ENCODE assay signal across 11 mouse cellular contexts in genomic region chr16:93684441-93684840, GRCm38 (mm10). TPM values are rescaled to one million over a fixed set of nuclear protein-coding genes. Genes with fewer than 3 reads are reported as not detected.
DNase-seq lines count a peak whose midpoint lies in the region; ATAC-seq and TF ChIP-seq lines count a peak whose summit lies in the region.
"Had no signal": no experiment of that assay in that cellular context is flagged by ENCODE, and none has a peak within 500 bp of the region (broad histone marks: within the 10 kb centered on the region; RNA-seq: fewer than 3 reads in every experiment).

No protein-coding gene starts in this region.

- H3K27me3 ChIP-seq in kidney, adult 2 months (replicated peaks; ENCODE audit: control insufficient read depth, insufficient read depth, low read length) = no peaks in the 10 kb centered on the region
- H3K27me3 ChIP-seq in hindbrain, embryonic 15.5 days = peaks cover 50% of the 10 kb centered on the region
- H3K27me3 ChIP-seq: Patski had no signal

- no peak overlapping the region for H3K9ac ChIP-seq in hindbrain, embryonic 15.5 days

- intact Hi-C loops in gastrocnemius, postnatal 36 days (cut with DNase I) = loop anchor here (10.0 kb wide), 1 partner anchor 80 kb away; no protein-coding TSS in a partner anchor

- H3K27ac ChIP-seq in kidney, adult 2 months (ENCODE audit: insufficient read depth, low read depth, low read length) = no peak overlapping the region
- no peak overlapping the region for H3K27ac ChIP-seq in hindbrain, embryonic 15.5 days (replicated peaks)

- DNase-seq in kidney, adult 2 months = peak; percentile 25
- no peak for DNase-seq in kidney, adult 18-20 months
- DNase-seq in ZHBTc4 (ENCODE audit: low read depth, low spot score) = peak; percentile 35
- peak; percentile 22 for DNase-seq in naive thymus-derived CD4-positive, alpha-beta T cell, adult 2 months (ENCODE audit: low read depth)
- no peak for DNase-seq in urinary bladder, adult 18-20 months (ENCODE audit: low spot score in 2 of 2)
- no peak for DNase-seq in thymus, postnatal 25 days
- DNase-seq in gastrocnemius, postnatal 36 days = no peak

- no peak for TF ChIP-seq POLR2A in kidney, adult 2 months (IDR thresholded peaks at IDR 0.05; ENCODE audit: low read depth, low read length)

- no peaks in the 10 kb centered on the region for H3K9me3 ChIP-seq in hindbrain, embryonic 15.5 days

- H3K4me3 ChIP-seq in kidney, adult 2 months (ENCODE audit: insufficient read depth, low read depth, low read length) = no peak overlapping the region
- 0 out of 2 replicates have a peak overlapping the region, but pooled peaks have one; percentile 41 for H3K4me3 ChIP-seq in hindbrain, embryonic 15.5 days

- H3K4me2 ChIP-seq in hindbrain, embryonic 15.5 days = peak overlapping the region; percentile 79

- TF ChIP-seq CTCF in kidney, adult 2 months (conservative IDR thresholded peaks at IDR 0.05; ENCODE audit: insufficient read depth, insufficient read length, low read depth, low read length) = no peak

- H3K4me1 ChIP-seq in kidney, adult 2 months (ENCODE audit: control insufficient read depth, insufficient read depth, low read length) = no peaks in the 10 kb centered on the region; the same call in 1 of the 2 replicates
- peaks cover 20% of the 10 kb centered on the region for H3K4me1 ChIP-seq in hindbrain, embryonic 15.5 days (replicated peaks)

- 62% methylated on average over 7 of the region's 7 CpGs for WGBS in kidney, adult 2 months
- 36% methylated on average over 7 of the region's 7 CpGs for WGBS in hindbrain, embryonic 15.5 days

- no peak for ATAC-seq in hindbrain, embryonic 15.5 days (ENCODE audit: low FRiP score, low read depth)
- ATAC-seq: Patski had no signal

- no peaks in the 10 kb centered on the region for H3K36me3 ChIP-seq in kidney, adult 2 months (ENCODE audit: control insufficient read depth, insufficient read depth, low read length)
- no peaks in the 10 kb centered on the region for H3K36me3 ChIP-seq in hindbrain, embryonic 15.5 days

RNA-seq across cellular contexts. Expression of gene Cbr3, which starts 1.4 kb away (rescaled TPM):
- 4.9 and 5.0 TPM in 2 replicates for polyA plus RNA-seq in kidney, adult 2 months (2012; rRNA removed)
- polyA plus RNA-seq in hindbrain, embryonic 15.5 days (2015; fragmentation: Nextera tagmentation; extraction: Ambion mirVana) = 2.2 TPM in 2 replicates
- total RNA-seq in gastrocnemius, postnatal 36 days (2021) = 1 to 10 TPM; 1.3 to 1.8 TPM
- total RNA-seq: common myeloid progenitor, adult 5-6 weeks had no signal

RNA-seq across cellular contexts. Expression of gene Dop1b, which starts 27.3 kb away (rescaled TPM):
- 23.8 and 28.2 TPM in 2 replicates for polyA plus RNA-seq in kidney, adult 2 months (2012; rRNA removed)
- 38.2 and 40.1 TPM in 2 replicates for polyA plus RNA-seq in hindbrain, embryonic 15.5 days (2015; fragmentation: Nextera tagmentation; extraction: Ambion mirVana)
- total RNA-seq in gastrocnemius, postnatal 36 days (2021) = 10 to 100 TPM; 36.7 to 38.3 TPM

RNA-seq across cellular contexts. Expression of gene Gm5678, which starts 56.5 kb away (rescaled TPM):
- not detected in 2 replicates for polyA plus RNA-seq in kidney, adult 2 months (2012; rRNA removed)
- polyA plus RNA-seq in hindbrain, embryonic 15.5 days (2015; fragmentation: Nextera tagmentation; extraction: Ambion mirVana) = not detected in 2 replicates
- 1 to 10 TPM in 1 of 2 experiments, under 1 TPM in 1; 0.69 to 1.5 TPM for total RNA-seq in gastrocnemius, postnatal 36 days (2021)
- total RNA-seq: common myeloid progenitor, adult 5-6 weeks had no signal
- polyA plus RNA-seq: large intestine, adult 2 months had no signal

Comparison
In these comparisons a context has a peak if more than half of its experiments do, and no peak if none do; other contexts are left out.
1. DNase-seq: peak in kidney, adult 2 months (single experiment), ZHBTc4 (single experiment) and naive thymus-derived CD4-positive, alpha-beta T cell, adult 2 months (single experiment); none in kidney, adult 18-20 months (single experiment), urinary bladder, adult 18-20 months (0 of 2), thymus, postnatal 25 days (single experiment) and gastrocnemius, postnatal 36 days (0 of 2).